Mouse (Mus musculus) CH12.LX (cell line): ENCODE measurements around the gene Rhbdl1. TPM values are rescaled to one million over a fixed set of nuclear protein-coding genes. Genes with fewer than 3 reads are reported as not detected.
A peak's percentile ranks its signal among the peaks of the same experiment; 100 is the strongest.

Experiments used
- DNase-seq: peaks from one replicate; pipeline ENCODE4 v3.0.0-alpha.2; 2013; ENCODE audit errors: extremely low read depth
- H3K27ac ChIP-seq: 2 replicates; pipeline ENCODE4 v1.5.1; 2012; ENCODE audit warnings: low read depth, mild to moderate bottlenecking, control low read depth, moderate library complexity; ENCODE audit not compliant: insufficient read depth
- H3K27me3 ChIP-seq: replicated peaks from 2 replicates; pipeline ENCODE3; 2012; ENCODE audit warnings: inconsistent platforms
- H3K36me3 ChIP-seq, 2 experiments: replicated peaks in 1 of 2; 2 replicates each; pipeline versions ENCODE3 to v1.6.1; 2012; ENCODE audit warnings: inconsistent platforms in 1 of 2, low read length in 1 of 2, mild to moderate bottlenecking in 1 of 2, mixed read lengths in 1 of 2, moderate library complexity in 1 of 2; ENCODE audit not compliant: control insufficient read depth in 1 of 2, insufficient read depth in 1 of 2
- H3K4me1 ChIP-seq, 2 experiments: 2 replicates each; pipeline ENCODE4 v1.6.1; 2012; ENCODE audit warnings: inconsistent platforms in 1 of 2, moderate library complexity in 1 of 2; ENCODE audit not compliant: insufficient read depth in 2 of 2, control insufficient read depth in 1 of 2
- H3K4me2 ChIP-seq: 2 replicates; pipeline ENCODE4 v1.6.1; 2012; ENCODE audit warnings: low read depth, mild to moderate bottlenecking, control low read depth; ENCODE audit not compliant: poor library complexity, insufficient read depth, severe bottlenecking
- H3K4me3 ChIP-seq, 3 experiments: fragments of 150-350 bp in 1 of 3; sonication (generic) in 1 of 3; replicated peaks in 1 of 3; 2 replicates each; pipeline versions ENCODE3 to v1.5.1; 2011 to 2012; ENCODE audit warnings: low read depth in 2 of 3, low read length in 2 of 3, mild to moderate bottlenecking in 2 of 3, moderate library complexity in 2 of 3, control low read depth in 1 of 3, improper control_type of control experiment in 1 of 3, inconsistent platforms in 1 of 3, mixed read lengths in 1 of 3; ENCODE audit not compliant: poor library complexity in 1 of 3
- H3K79me2 ChIP-seq: replicated peaks from 2 replicates; pipeline ENCODE4 v1.6.1; 2012; ENCODE audit warnings: mild to moderate bottlenecking, moderate library complexity; ENCODE audit not compliant: control insufficient read depth, poor library complexity, insufficient read depth, severe bottlenecking; ENCODE audit errors: extremely low read depth
- H3K9ac ChIP-seq: 2 replicates; pipeline ENCODE4 v1.6.1; 2012; ENCODE audit warnings: low read depth, mild to moderate bottlenecking, control low read depth, moderate library complexity; ENCODE audit not compliant: insufficient read depth
- H3K9me3 ChIP-seq: replicated peaks from 2 replicates; pipeline ENCODE3; 2012; ENCODE audit warnings: low read length, inconsistent platforms, mixed read lengths
- CHD1 ChIP-seq: IDR thresholded peaks from 2 replicates; pipeline ENCODE4 v1.6.1; 2012; ENCODE audit warnings: low read depth, low read length, improper control_type of control experiment, inconsistent platforms
- CHD2 ChIP-seq: IDR thresholded peaks from 2 replicates; pipeline ENCODE4 v1.6.1; 2011; ENCODE audit warnings: low read length, improper control_type of control experiment
- E2F4 ChIP-seq: IDR thresholded peaks from 2 replicates; pipeline ENCODE4 v1.6.1; 2011; ENCODE audit warnings: low read depth, low read length, improper control_type of control experiment; ENCODE audit not compliant: insufficient replicate concordance
- ELF1 ChIP-seq: IDR thresholded peaks from 2 replicates; pipeline ENCODE4 v1.6.1; 2014; ENCODE audit warnings: low read depth, mild to moderate bottlenecking, inconsistent platforms, low read length, improper control_type of control experiment
- EP300 ChIP-seq: IDR thresholded peaks from 2 replicates; pipeline ENCODE4 v1.6.1; 2011; ENCODE audit warnings: low read length, improper control_type of control experiment
- ETS1 ChIP-seq: conservative IDR thresholded peaks from 2 replicates; pipeline ENCODE4 v1.6.1; 2012; ENCODE audit warnings: low read depth, mild to moderate bottlenecking, inconsistent platforms, low read length, improper control_type of control experiment, moderate library complexity
- NRF1 ChIP-seq: IDR thresholded peaks from 2 replicates; pipeline ENCODE4 v1.6.1; 2014; ENCODE audit warnings: low read depth, mild to moderate bottlenecking, inconsistent platforms, low read length, improper control_type of control experiment, moderate library complexity
- POLR2AphosphoS2 ChIP-seq: IDR thresholded peaks from 2 replicates; pipeline ENCODE4 v1.6.1; 2011; ENCODE audit warnings: low read depth, low read length, improper control_type of control experiment
- SMC3 ChIP-seq: IDR thresholded peaks from 2 replicates; pipeline ENCODE4 v1.6.1; 2011; ENCODE audit warnings: low read depth, low read length, improper control_type of control experiment
- TBP ChIP-seq: conservative IDR thresholded peaks from 2 replicates; pipeline ENCODE4 v1.6.1; 2011; ENCODE audit warnings: low read depth, low read length, improper control_type of control experiment
- TCF12 ChIP-seq: IDR thresholded peaks from 2 replicates; pipeline ENCODE4 v1.6.1; 2014; ENCODE audit warnings: low read depth, mild to moderate bottlenecking, inconsistent platforms, low read length, improper control_type of control experiment
- USF1 ChIP-seq: IDR thresholded peaks from 2 replicates; pipeline ENCODE4 v1.6.1; 2014; ENCODE audit warnings: low read depth, mild to moderate bottlenecking, inconsistent platforms, low read length, improper control_type of control experiment
- USF2 ChIP-seq: conservative IDR thresholded peaks from 2 replicates; pipeline ENCODE4 v1.6.1; 2011; ENCODE audit warnings: low read depth, low read length, improper control_type of control experiment
- ZKSCAN1 ChIP-seq: IDR thresholded peaks from 2 replicates; pipeline ENCODE4 v1.6.1; 2012; ENCODE audit warnings: low read depth, inconsistent platforms, low read length, improper control_type of control experiment, borderline replicate concordance
- ZMIZ1 ChIP-seq: IDR thresholded peaks from 2 replicates; pipeline ENCODE4 v1.6.1; 2012; ENCODE audit warnings: low read depth, mild to moderate bottlenecking, inconsistent platforms, low read length, improper control_type of control experiment
- dilution Hi-C: fragments of 300-500 bp; cut with MboI; formaldehyde crosslinking; loops from 2 replicates; pipeline ENCODE4 v1.14.3; 2020; ENCODE audit warnings: low sequenced_read_pairs; ENCODE audit not compliant: extremely low pct_unique_long_range_greater_than_20kb, extremely low pct_ligation_motif_present
- in situ Hi-C: fragments of 300-500 bp; cut with MboI; formaldehyde crosslinking; loops from 3 replicates; pipeline ENCODE4 v1.14.3; 2019; ENCODE audit warnings: low sequenced_read_pairs, low pct_ligation_motif_present, low pct_unique_long_range_greater_than_20kb, mixed read lengths
- polyA plus RNA-seq: library from polyadenylated mRNA; unstranded; fragments of >175 nt; gene quantifications from 2 replicates; pipeline ENCODE4 v1.2.1, GENCODE M21; 2012; ENCODE audit warnings: low read depth; ENCODE audit not compliant: insufficient read length
- total RNA-seq, 2 experiments: library from RNA; depleted of rRNA; stranded (reverse); fragments of 300-350 nt in 1 of 2; fragments of >200 nt in 1 of 2; gene quantifications; 2 replicates each; pipeline ENCODE4 v1.2.3; 2012 to 2014

The Rhbdl1 gene
- total and polyA plus RNA-seq, 3 experiments, result 1.9 to 2.8 TPM; not detected in 1

- Histone ChIP-seq H3K79me2 (peaks cover 9% of the 10 kb centered on the region), H3K36me3 (peaks cover 49 to 70% of the 10 kb centered on the region in 2 experiments), H3K27ac (no peak overlapping the region), H3K4me3 (no peak overlapping the region), H3K9me3 (no peaks in the 10 kb centered on the region), H3K4me1 (peaks cover 26 to 59% of the 10 kb centered on the region in 2 experiments), H3K9ac (no peak overlapping the region), H3K4me2 (no peak overlapping the region), H3K27me3 (peaks cover 8% of the 10 kb centered on the region)
- dilution Hi-C loops, result no loop called here
- no peak for DNase-seq
- TF ChIP-seq EP300, result no peak
- TF ChIP-seq NRF1, result no peak
- TF ChIP-seq TCF12, result no peak
- no peak for TF ChIP-seq USF2
- no peak for TF ChIP-seq E2F4
- no peak for TF ChIP-seq USF1
- no peak for TF ChIP-seq POLR2AphosphoS2
- no peak for TF ChIP-seq TBP
- TF ChIP-seq ZMIZ1, result no peak
- in situ Hi-C loops, result no loop called here
Measured at GRCm38 (mm10) chr17:25827011-25827410, 10.1 kb downstream of the Rhbdl1 start.

- in situ Hi-C loops, result no loop called here
- DNase-seq, result no peak
- peaks cover 14% of the 10 kb centered on the region for H3K27me3 ChIP-seq
- no peak overlapping the region for H3K4me3 ChIP-seq
- TF ChIP-seq SMC3 (no peak), CHD1 (no peak), EP300 (no peak)
- H3K79me2 ChIP-seq, result peaks cover under 1% of the 10 kb centered on the region; the same call in 1 of the 2 replicates
- no peak overlapping the region for H3K27ac ChIP-seq
- H3K4me1 ChIP-seq, result peaks cover 19 to 49% of the 10 kb centered on the region in 2 experiments
- H3K9me3 ChIP-seq, result no peaks in the 10 kb centered on the region
- H3K36me3 ChIP-seq, result peaks cover 43 to 61% of the 10 kb centered on the region in 2 experiments
- dilution Hi-C loops, result no loop called here
- no peak overlapping the region for H3K9ac ChIP-seq
- H3K4me2 ChIP-seq, result no peak overlapping the region
Measured at GRCm38 (mm10) chr17:25825984-25826570, 11.0 kb downstream of the Rhbdl1 start.

GRCm38 (mm10) chr17:25825311-25825710, 11.8 kb downstream of the Rhbdl1 start:
- Histone ChIP-seq H3K9me3 (no peaks in the 10 kb centered on the region), H3K4me3 (peak overlapping the region in 1 of 3 experiments; percentile 10), H3K36me3 (peaks cover 36 to 53% of the 10 kb centered on the region in 2 experiments), H3K27me3 (peaks cover 21% of the 10 kb centered on the region), H3K27ac (no peak overlapping the region), H3K4me2 (peak overlapping the region; percentile 85; the same call in 1 of the 2 replicates), H3K9ac (no peak overlapping the region), H3K79me2 (no peaks in the 10 kb centered on the region), H3K4me1 (peaks cover 19 to 43% of the 10 kb centered on the region in 2 experiments)
- dilution Hi-C loops (no loop called here), in situ Hi-C loops (no loop called here)
- TF ChIP-seq ETS1, result no peak
- no peak for TF ChIP-seq ELF1
- TF ChIP-seq CHD2, result no peak
- TF ChIP-seq ZKSCAN1, result no peak
- no peak for DNase-seq
